Mouse (Mus musculus) limb, embryonic 11.5 days (tissue): ENCODE results near the gene Snn. TPM values are rescaled to one million over a fixed set of nuclear protein-coding genes. Genes with fewer than 3 reads are reported as not detected.

Source experiments
- ATAC-seq: fragments of 200-750 bp; cut with Nextera tagmentation; 2 replicates; pipeline ENCODE4 v1.8.0; 2017; ENCODE audit warnings: low read depth; ENCODE audit not compliant: insufficient number of reproducible peaks, low FRiP score, low TSS enrichment
- DNase-seq: peaks from one replicate; pipeline ENCODE4 v3.0.0-alpha.2; 2015; ENCODE audit warnings: low spot score
- H3K27ac ChIP-seq: fragments of 300-500 bp; sonication (generic); replicated peaks from 2 replicates; pipeline ENCODE4 v1.5.1; 2014; ENCODE audit warnings: low read depth, mild to moderate bottlenecking, low read length
- H3K27me3 ChIP-seq: fragments of 300-500 bp; sonication (generic); 2 replicates; pipeline ENCODE4 v1.6.1; 2014; ENCODE audit warnings: mild to moderate bottlenecking, low read length, mixed read lengths; ENCODE audit not compliant: control insufficient read depth, insufficient read depth
- H3K36me3 ChIP-seq: fragments of 300-500 bp; sonication (generic); 2 replicates; pipeline ENCODE4 v1.6.1; 2014; ENCODE audit warnings: mild to moderate bottlenecking, low read length, moderate library complexity, mixed read lengths; ENCODE audit not compliant: control insufficient read depth, insufficient read depth
- H3K4me1 ChIP-seq: fragments of 300-500 bp; sonication (generic); 2 replicates; pipeline ENCODE4 v1.6.1; 2014; ENCODE audit warnings: low read length, mixed read lengths; ENCODE audit not compliant: control insufficient read depth, insufficient read depth
- H3K4me2 ChIP-seq: fragments of 300-500 bp; sonication (generic); 2 replicates; pipeline ENCODE4 v1.6.1; 2014; ENCODE audit warnings: low read depth, mild to moderate bottlenecking, moderate library complexity; ENCODE audit not compliant: severe bottlenecking
- H3K4me3 ChIP-seq: fragments of 300-500 bp; sonication (generic); 2 replicates; pipeline ENCODE4 v1.5.1; 2014; ENCODE audit warnings: low read depth, low read length
- H3K9ac ChIP-seq: fragments of 300-500 bp; sonication (generic); 2 replicates; pipeline ENCODE4 v1.6.1; 2014; ENCODE audit warnings: mild to moderate bottlenecking, low read length
- H3K9me3 ChIP-seq: fragments of 300-500 bp; sonication (generic); 2 replicates; pipeline ENCODE4 v1.6.1; 2016; ENCODE audit warnings: low read length; ENCODE audit not compliant: control insufficient read depth
- WGBS: fragments of 180-500 bp; shearing (Covaris S2); extraction: QIAGEN DNeasy Blood & Tissue Kit; methylation state at CpG from one replicate; pipeline ENCODE4 v1.1.7; 2014; 5-methylcytosine and 5-hydroxymethylcytosine counted together
- polyA plus RNA-seq: library from polyadenylated mRNA; unstranded; fragments of >200 nt; fragmentation: Nextera tagmentation; extraction: Ambion mirVana; gene quantifications from 2 replicates; pipeline ENCODE4 v1.2.1, GENCODE M21; 2014

The Snn gene
- polyA plus RNA-seq, 1 experiment from 2014 or later, result 54.2 TPM

GRCm38 (mm10) chr16:11097301-11097700 is 36.6 kb downstream of the Snn start:
- no peak overlapping the region for H3K27ac ChIP-seq
- no peak overlapping the region for H3K9ac ChIP-seq
- no peak overlapping the region for H3K4me2 ChIP-seq
- H3K9me3 ChIP-seq, result no peaks in the 10 kb centered on the region
- H3K4me1 ChIP-seq, result no peaks in the 10 kb centered on the region
- no peak for ATAC-seq
- DNase-seq, result no peak
- 88% methylated on average over 3 of the region's 3 CpGs for WGBS
- H3K36me3 ChIP-seq, result no peaks in the 10 kb centered on the region
- H3K4me3 ChIP-seq, result no peak overlapping the region
- no peaks in the 10 kb centered on the region for H3K27me3 ChIP-seq

DNA sequence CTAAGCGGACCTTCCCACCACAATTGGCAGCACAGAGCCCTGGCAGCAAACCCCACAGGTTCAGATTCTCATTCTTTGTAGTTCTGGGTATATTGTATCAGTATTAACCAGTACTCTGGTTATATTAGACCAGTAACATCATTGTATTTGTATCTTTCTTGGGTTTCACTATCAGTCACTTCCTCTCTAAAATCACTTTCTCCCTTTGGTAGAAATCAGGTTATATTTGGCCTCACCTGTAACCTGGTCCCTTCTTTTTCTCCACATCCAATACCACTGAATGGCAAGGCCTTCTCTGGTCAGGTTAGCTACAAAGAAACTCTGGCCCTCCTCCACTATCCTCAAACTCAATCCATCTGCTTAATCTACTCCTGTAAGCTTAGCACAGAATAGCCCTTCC is 44.2 kb downstream of the Snn start:
- Histone ChIP-seq H3K9ac (no peak overlapping the region), H3K4me3 (no peak overlapping the region), H3K27ac (no peak overlapping the region), H3K9me3 (no peaks in the 10 kb centered on the region), H3K36me3 (no peaks in the 10 kb centered on the region; the same call in 1 of the 2 replicates), H3K27me3 (no peaks in the 10 kb centered on the region), H3K4me2 (no peak overlapping the region), H3K4me1 (no peaks in the 10 kb centered on the region)
- no peak for DNase-seq
- no peak for ATAC-seq
- WGBS, result 78% methylated on average over 1 of the region's 1 CpGs

DNA sequence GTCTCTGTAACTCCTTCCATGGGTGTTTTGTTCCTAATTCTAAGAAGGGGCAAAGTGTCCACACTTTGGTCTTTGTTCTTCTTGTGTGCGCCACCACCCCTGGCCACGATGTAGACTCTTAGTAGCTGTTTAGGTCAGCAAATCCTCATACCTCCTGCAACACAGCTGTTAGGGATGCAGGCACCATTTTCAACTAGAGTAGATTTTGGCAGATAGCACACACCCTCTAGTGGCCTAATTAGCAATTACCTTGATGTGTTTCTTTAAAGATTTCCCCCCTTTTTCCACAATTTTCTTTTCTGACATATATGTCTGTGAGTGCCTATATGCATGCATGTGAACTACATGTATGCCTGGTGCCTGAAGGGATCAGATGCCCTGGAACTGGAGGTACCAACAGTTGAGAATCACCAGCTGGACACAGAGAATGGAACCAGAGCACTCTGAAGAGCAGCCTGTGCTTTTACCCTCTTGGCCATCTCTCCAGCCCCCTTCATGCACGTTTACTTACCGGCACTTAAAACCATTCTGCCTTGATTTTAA is 48.5 kb downstream of the Snn start:
- Histone ChIP-seq H3K9me3 (no peaks in the 10 kb centered on the region), H3K9ac (no peak overlapping the region), H3K36me3 (no peaks in the 10 kb centered on the region; the same call in 1 of the 2 replicates), H3K4me1 (no peaks in the 10 kb centered on the region), H3K27me3 (no peaks in the 10 kb centered on the region), H3K4me3 (no peak overlapping the region), H3K4me2 (no peak overlapping the region), H3K27ac (no peak overlapping the region)
- WGBS, result 78% methylated on average over 4 of the region's 4 CpGs
- ATAC-seq, result no peak
- DNase-seq, result no peak

GRCm38 (mm10) chr16:11122625-11123024 is 61.9 kb downstream of the Snn start:
- no peaks in the 10 kb centered on the region for H3K27me3 ChIP-seq
- no peaks in the 10 kb centered on the region for H3K9me3 ChIP-seq
- no peak overlapping the region for H3K4me3 ChIP-seq
- no peaks in the 10 kb centered on the region for H3K4me1 ChIP-seq
- H3K36me3 ChIP-seq, result peaks cover 4% of the 10 kb centered on the region
- no peak overlapping the region for H3K27ac ChIP-seq
- 91% methylated on average over 2 of the region's 2 CpGs for WGBS
- DNase-seq, result no peak
- H3K4me2 ChIP-seq, result no peak overlapping the region
- ATAC-seq, result no peak
- no peak overlapping the region for H3K9ac ChIP-seq

DNA sequence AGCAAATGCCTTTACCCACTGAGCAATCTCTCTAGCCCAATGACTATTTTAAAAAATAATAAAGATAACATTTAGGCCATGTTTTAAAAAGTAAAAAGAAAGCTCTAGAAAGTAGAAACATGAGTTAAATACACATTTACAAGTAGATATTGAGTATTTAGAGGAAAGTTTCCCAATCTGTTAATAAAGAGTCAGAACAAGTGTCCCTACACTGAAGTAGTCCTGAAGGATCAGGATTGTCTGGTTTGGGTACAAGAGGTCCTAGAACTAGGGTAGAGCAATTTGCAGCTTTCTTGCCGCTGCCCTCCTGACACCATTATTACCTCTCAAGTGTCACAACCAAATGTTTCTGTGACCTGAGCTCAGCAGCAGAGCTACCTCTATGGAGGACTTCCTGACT is 63.4 kb downstream of the Snn start:
- no peak overlapping the region for H3K4me2 ChIP-seq
- no peak for ATAC-seq
- DNase-seq, result no peak
- H3K27me3 ChIP-seq, result no peaks in the 10 kb centered on the region
- no peaks in the 10 kb centered on the region for H3K9me3 ChIP-seq
- H3K36me3 ChIP-seq, result peaks cover 2% of the 10 kb centered on the region; the same call in 1 of the 2 replicates
- H3K9ac ChIP-seq, result no peak overlapping the region
- H3K4me1 ChIP-seq, result no peaks in the 10 kb centered on the region
- no peak overlapping the region for H3K27ac ChIP-seq
- H3K4me3 ChIP-seq, result no peak overlapping the region
- WGBS, result 79% methylated on average over 1 of the region's 1 CpGs

Other genes with a start within 250 kb of the Snn start
- not detected in 2 replicates for gene Gm11172, start 248.0 kb upstream of the Snn start, polyA plus RNA-seq
- 4.3 and 4.7 TPM in 2 replicates for gene Rmi2, start 225.9 kb upstream of the Snn start, polyA plus RNA-seq
- gene Litaf, start 5.2 kb downstream of the Snn start, polyA plus RNA-seq, result 87.2 and 90.2 TPM in 2 replicates
- 33.7 and 39.9 TPM in 2 replicates for gene Txndc11, start 73.7 kb downstream of the Snn start, polyA plus RNA-seq
- 83.0 and 85.1 TPM in 2 replicates for gene Zc3h7a, start 115.4 kb downstream of the Snn start, polyA plus RNA-seq
- gene Rsl1d1, start 142.4 kb downstream of the Snn start, polyA plus RNA-seq, result 266 and 277 TPM in 2 replicates
- gene Gspt1, start 193.4 kb downstream of the Snn start, polyA plus RNA-seq, result 119 and 123 TPM in 2 replicates